Mouse (Mus musculus) right cerebral cortex, adult 2 months (tissue): ENCODE data around the gene Smcr8.
A peak's percentile ranks its signal among the peaks of the same experiment; 100 is the strongest.
"Not testable (repeated sequence)": the region's sequence is repeated elsewhere in the genome, so short reads cannot be mapped to it uniquely, and the experiment has no call there.

ENCODE experiments used
- DNase-seq, 2 experiments: peaks; one replicate each; pipeline ENCODE4 v3.0.0; 2021 to 2022; ENCODE audit warnings: low spot score in 2 of 2

The Smcr8 gene

DNA sequence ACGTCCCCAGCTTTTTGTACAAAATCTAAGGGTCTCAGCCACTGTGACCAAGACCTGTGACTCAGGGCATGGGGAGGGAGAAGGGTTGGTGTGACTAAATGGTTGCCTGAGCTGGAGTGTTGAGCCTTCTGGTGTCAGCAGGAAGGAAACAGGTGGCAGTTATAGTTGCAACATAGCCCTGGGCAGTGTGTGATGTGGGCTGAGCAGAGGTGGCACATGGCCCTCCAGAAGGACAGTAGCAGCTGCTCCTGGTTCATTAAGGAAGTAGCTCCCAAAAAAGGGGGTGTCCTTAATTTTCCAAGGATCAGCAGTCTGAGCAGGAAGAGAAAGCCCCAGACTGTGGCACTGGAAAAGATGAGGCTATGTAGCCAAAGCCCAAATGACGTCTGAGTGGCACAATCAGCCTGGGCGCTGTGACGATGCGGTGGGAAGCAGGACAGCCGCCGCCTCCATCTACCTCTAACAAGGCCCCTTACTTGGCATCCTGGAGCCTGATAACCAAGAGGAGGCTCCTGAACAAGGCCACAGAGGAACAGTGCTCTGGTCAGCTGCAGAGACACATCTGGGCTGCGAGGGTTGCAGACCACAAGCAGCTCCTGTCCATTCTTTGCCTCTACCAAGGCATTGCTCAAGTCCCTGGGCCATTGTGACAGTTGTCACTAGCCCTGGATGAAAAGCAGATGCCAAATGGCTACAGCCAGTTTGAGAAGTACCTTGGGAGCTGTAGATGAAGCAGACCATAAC lies 7.0 kb downstream of the Smcr8 start:
- no peak for DNase-seq

- no peak for DNase-seq
Measured at GRCm38 (mm10) chr11:60787595-60787994, 10.3 kb downstream of the Smcr8 start.

DNA sequence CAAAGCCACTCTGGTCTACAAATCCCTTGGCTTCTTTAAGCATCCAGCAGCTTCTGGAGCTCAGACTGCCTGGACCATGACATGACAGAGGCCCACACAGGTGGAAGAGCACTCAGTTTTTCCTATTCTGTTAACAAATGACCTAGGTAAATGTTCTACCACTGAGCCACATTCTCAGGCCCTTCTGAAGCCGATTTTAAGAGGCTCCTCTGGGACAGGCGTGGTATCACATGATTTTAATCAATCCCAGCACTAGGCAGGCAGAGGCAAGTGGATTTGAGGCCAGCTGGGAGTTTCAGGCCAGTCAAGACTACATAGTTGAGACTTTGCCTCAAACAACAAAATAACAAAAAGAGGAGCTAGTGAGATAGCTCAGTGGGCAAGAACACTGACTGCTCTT lies 13.1 kb downstream of the Smcr8 start:
- DNase-seq, result no peak

DNA sequence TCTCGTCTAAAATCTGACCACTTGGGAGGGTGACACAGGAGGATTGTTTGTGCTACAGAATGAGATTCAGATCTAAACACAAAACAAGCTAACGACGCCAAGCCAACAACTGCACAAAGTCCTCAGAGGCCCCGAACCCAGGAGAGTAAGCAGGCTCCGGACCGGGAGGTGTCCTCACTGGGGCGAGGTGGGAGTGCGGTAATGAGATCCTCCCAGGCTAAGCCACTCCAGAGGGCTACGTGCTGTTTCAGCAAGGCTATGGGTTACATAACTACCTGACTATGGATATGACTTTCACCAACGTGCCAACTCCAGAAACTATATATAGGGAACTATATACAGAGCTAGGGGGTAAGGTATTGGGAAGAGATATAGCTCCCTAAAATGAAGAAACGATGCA lies 19.0 kb downstream of the Smcr8 start:
- no peak for DNase-seq

- DNase-seq, result no peak
Measured at GRCm38 (mm10) chr11:60799977-60800376, 22.7 kb downstream of the Smcr8 start.

DNA sequence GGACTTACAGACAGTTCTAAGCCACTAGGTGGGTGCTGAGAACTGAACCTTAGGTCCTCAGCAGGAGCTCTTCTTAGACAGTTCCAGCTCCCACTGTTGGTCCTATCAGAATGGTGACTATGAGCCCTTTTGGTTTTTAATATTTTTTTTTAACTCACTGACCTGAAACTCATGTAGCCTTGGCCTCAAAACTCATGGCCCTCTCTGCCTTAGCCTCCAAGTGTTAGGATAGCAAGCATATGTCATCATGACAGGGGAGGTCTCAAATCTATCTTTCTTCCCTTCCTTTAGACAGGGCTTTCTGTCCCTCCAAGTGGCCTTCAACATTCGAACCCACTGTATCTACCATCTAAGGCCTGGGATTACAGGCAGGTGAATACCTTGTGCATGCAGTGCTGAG lies 23.6 kb downstream of the Smcr8 start:
- no peak for DNase-seq

GRCm38 (mm10) chr11:60808286-60809070 lies 31.2 kb downstream of the Smcr8 start:
- peak; percentile 16 to 47 for DNase-seq

DNA sequence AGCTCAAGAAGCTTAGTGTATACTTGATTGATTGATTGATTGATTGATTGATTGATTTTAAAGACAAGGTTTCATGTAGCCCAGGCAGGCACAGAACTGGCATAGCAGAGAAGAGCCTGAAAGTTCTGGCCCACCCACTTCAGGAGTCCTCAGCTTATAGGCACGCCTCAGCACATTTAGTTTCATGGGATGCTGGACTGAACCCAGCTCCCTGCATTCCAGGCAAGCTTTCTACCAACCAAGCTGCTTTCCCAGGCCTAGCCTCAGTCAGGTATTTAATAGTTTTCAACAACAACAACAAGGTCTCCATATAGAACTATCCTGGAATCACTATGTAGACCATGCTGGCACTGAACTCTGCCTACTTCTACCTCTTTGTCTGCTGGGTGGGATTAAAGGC lies 32.2 kb downstream of the Smcr8 start:
- no peak for DNase-seq

GRCm38 (mm10) chr11:60810046-60810965 lies 33.0 kb downstream of the Smcr8 start:
- no peak for DNase-seq

DNA sequence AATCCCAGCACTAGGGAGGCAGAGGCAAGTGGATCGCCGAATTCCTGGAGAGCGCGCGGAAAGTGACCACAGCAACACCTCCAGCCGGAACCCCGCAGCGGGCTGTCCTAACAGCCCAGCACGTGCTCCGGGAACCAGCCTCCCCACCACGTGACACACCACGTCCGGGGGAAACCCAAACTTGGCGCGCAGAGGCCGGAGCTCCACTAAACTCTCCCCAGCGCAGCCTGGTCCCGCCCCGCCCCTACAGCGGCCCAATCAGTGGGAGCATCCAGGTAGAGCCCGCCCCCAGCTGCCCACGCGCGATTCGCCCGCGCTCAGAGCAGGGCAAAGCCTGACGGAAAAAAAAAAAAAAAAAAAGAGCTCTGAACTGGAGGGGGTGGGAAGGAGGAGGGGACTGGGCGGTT lies 33.7 kb downstream of the Smcr8 start:
- DNase-seq, result peak; percentile 85 to 87

- not testable (repeated sequence) for DNase-seq
Measured at GRCm38 (mm10) chr11:60811618-60812017, 34.3 kb downstream of the Smcr8 start, which contains the start of gene Shmt1. TSS of gene Shmt1 (minus strand) at chr11:60811718.

DNA sequence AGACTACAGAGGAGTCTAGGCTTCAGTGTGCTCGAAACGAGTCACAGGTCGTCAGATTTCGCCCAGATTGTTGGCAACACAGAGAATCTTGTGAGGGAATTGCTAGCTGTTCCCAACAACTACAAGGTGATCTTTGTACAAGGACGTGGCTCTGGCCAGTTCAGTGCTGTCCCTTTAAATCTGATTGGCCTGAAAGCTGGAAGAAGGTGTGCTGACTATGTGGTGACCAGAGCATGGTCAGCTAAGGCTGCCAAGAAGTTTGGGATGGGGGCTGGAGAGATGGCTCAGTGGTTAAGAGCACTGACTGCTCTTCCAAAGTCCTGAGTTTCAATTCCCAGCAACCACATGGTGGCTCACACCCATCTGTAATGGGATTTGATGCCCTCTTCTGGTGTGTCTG lies 39.1 kb downstream of the Smcr8 start:
- no peak for DNase-seq

DNA sequence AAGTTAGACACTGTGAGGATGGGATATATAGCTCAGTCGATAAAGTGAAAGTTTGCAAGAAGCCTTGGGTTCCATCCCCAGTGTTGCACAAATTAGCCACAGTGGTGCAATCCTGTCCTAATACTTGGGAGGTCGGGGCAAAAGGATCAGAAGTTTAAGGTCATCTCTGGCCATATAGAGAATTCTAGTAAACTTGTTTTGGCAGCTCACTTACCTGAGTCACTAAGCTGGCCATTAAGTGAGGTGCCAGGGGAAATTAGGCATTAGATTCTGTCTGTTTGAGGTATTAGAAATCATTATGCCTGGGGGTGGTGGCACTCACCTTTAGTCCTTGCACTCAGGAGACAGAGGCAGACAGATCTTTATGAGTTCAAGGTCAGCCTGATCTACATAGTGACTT lies 46.4 kb downstream of the Smcr8 start:
- DNase-seq, result no peak

- DNase-seq, result no peak
Measured at GRCm38 (mm10) chr11:60825191-60825590, 47.9 kb downstream of the Smcr8 start.

- DNase-seq, result no peak
Measured at GRCm38 (mm10) chr11:60826700-60827099, 49.4 kb downstream of the Smcr8 start.

GRCm38 (mm10) chr11:60827241-60827945 lies 50.1 kb downstream of the Smcr8 start:
- DNase-seq, result no peak

DNA sequence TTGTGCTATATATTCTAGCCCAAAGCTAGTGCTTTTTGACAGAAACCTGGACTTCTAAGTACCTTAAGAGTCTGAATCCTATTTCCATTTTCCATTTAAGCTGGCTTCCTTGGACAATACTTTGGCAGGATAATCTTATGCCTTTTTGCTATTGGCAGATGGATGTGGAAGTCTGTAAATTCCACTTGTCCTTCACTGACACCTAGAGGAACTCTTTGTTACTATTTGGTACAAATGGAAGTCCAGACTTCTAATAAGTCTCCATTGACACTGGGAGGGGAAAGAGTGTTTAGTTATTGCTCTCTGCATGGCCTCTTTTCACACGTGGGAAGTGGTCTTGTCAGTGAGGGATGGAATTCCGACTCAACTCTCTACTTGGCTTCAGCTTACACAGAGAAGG lies 51.6 kb downstream of the Smcr8 start:
- no peak for DNase-seq

DNA sequence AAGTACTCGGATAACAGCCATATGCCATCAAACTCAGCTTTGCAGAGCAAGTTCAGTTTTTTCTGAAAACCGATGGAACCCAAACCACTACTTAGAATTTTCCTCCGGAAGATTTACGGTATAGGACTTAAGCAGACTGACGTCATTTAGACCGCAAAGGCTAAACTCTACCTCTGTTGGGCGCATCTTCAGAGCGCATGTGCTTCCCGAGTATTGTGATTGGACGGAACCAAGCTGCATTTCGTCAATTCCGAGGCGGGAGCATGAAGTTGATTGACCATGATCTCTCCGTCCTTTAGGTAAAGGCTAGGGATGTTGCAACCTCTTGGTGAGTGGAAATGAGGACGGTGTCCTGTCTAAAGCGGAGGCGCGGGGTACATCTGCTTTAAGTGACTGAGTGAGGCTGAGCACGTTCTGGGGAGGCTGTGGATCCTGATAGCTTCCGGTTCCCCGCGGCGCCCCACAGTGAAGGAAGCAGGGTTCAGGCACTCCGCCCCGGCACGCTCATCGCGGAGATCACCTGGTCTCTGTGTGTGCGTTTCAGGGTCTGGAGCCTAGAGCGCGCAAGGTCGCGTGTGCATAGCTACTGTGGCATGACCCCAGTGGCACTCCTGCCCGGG lies 53.2 kb downstream of the Smcr8 start, which contains the start of gene Dhrs7b:
Gene Dhrs7b (plus strand): TSS at position 199 of the 620 bp plus-strand sequence.
- DNase-seq, result peak; percentile 90 to 93

GRCm38 (mm10) chr11:60836897-60837296 lies 59.6 kb downstream of the Smcr8 start:
- DNase-seq, result no peak
